Mouse (Mus musculus) liver, embryonic 13.5 days (tissue): ENCODE measurements around the gene Tpsg1. TPM values are rescaled to one million over a fixed set of nuclear protein-coding genes. Genes with fewer than 3 reads are reported as not detected.

Experiments used
- ATAC-seq: fragments of 200-750 bp; cut with Nextera tagmentation; 2 replicates; pipeline ENCODE4 v1.8.0; 2017; ENCODE audit warnings: low read depth, mild to moderate bottlenecking, moderate number of reproducible peaks, moderate library complexity
- DNase-seq: peaks from one replicate; pipeline ENCODE4 v3.0.0; 2022
- H3K27ac ChIP-seq: fragments of 300-500 bp; sonication (generic); 2 replicates; pipeline ENCODE4 v1.5.1; 2015; ENCODE audit warnings: moderate library complexity, mild to moderate bottlenecking, inconsistent platforms
- H3K27me3 ChIP-seq: fragments of 300-500 bp; sonication (generic); 2 replicates; pipeline ENCODE4 v1.6.1; 2015; ENCODE audit warnings: mild to moderate bottlenecking, inconsistent platforms
- H3K36me3 ChIP-seq: fragments of 300-500 bp; sonication (generic); 2 replicates; pipeline ENCODE4 v1.6.1; 2015; ENCODE audit warnings: mild to moderate bottlenecking, inconsistent platforms
- H3K4me1 ChIP-seq: fragments of 300-500 bp; sonication (generic); replicated peaks from 2 replicates; pipeline ENCODE4 v1.6.1; 2015; ENCODE audit warnings: inconsistent platforms
- H3K4me2 ChIP-seq: fragments of 300-500 bp; sonication (generic); 2 replicates; pipeline ENCODE4 v1.6.1; 2015; ENCODE audit warnings: inconsistent platforms, mild to moderate bottlenecking, moderate library complexity
- H3K4me3 ChIP-seq: fragments of 300-500 bp; sonication (generic); replicated peaks from 2 replicates; pipeline ENCODE4 v1.5.1; 2015; ENCODE audit warnings: mild to moderate bottlenecking, inconsistent platforms
- H3K9ac ChIP-seq: fragments of 300-500 bp; sonication (generic); 2 replicates; pipeline ENCODE4 v1.6.1; 2015; ENCODE audit warnings: mild to moderate bottlenecking, inconsistent platforms
- H3K9me3 ChIP-seq: fragments of 300-500 bp; sonication (generic); replicated peaks from 2 replicates; pipeline ENCODE4 v1.6.1; 2016; ENCODE audit warnings: inconsistent platforms
- WGBS: fragments of 180-500 bp; shearing (Covaris S2); methylation state at CpG from one replicate; pipeline ENCODE4 v1.1.7; 2015; ENCODE audit not compliant: insufficient replicate concordance; 5-methylcytosine and 5-hydroxymethylcytosine counted together
- polyA plus RNA-seq: library from polyadenylated mRNA; unstranded; fragments of >200 nt; fragmentation: Nextera tagmentation; extraction: Ambion mirVana; gene quantifications from 2 replicates; pipeline ENCODE4 v1.2.1, GENCODE M21; 2015

Gene Tpsg1
- polyA plus RNA-seq, 1 experiment from 2014 or later: 0.48 TPM

GRCm38 (mm10) chr17:25408302-25408999 lies 39.4 kb downstream of the Tpsg1 start:
- H3K27me3 ChIP-seq: no peaks in the 10 kb centered on the region
- H3K4me1 ChIP-seq: peaks cover 26% of the 10 kb centered on the region
- H3K9me3 ChIP-seq: no peaks in the 10 kb centered on the region
- H3K36me3 ChIP-seq: no peaks in the 10 kb centered on the region
- no peak overlapping the region for H3K9ac ChIP-seq
- ATAC-seq: no peak
- no peak overlapping the region for H3K4me3 ChIP-seq
- H3K4me2 ChIP-seq: no peak overlapping the region
- WGBS: 55% methylated on average over 7 of the region's 7 CpGs
- H3K27ac ChIP-seq: no peak overlapping the region
- DNase-seq: no peak

GRCm38 (mm10) chr17:25409621-25410020 lies 40.5 kb downstream of the Tpsg1 start:
- Histone ChIP-seq H3K4me3 (no peak overlapping the region), H3K9ac (no peak overlapping the region), H3K4me2 (no peak overlapping the region), H3K9me3 (no peaks in the 10 kb centered on the region), H3K27ac (no peak overlapping the region), H3K27me3 (no peaks in the 10 kb centered on the region), H3K36me3 (no peaks in the 10 kb centered on the region), H3K4me1 (peaks cover 26% of the 10 kb centered on the region)
- DNase-seq: no peak
- ATAC-seq: no peak
- WGBS: 65% methylated on average over 7 of the region's 7 CpGs

GRCm38 (mm10) chr17:25410180-25410579 lies 41.1 kb downstream of the Tpsg1 start:
- Histone ChIP-seq H3K4me3 (no peak overlapping the region), H3K27ac (no peak overlapping the region), H3K4me2 (no peak overlapping the region), H3K4me1 (peaks cover 22% of the 10 kb centered on the region), H3K9me3 (no peaks in the 10 kb centered on the region), H3K9ac (no peak overlapping the region), H3K27me3 (no peaks in the 10 kb centered on the region), H3K36me3 (no peaks in the 10 kb centered on the region)
- DNase-seq (no peak), ATAC-seq (no peak)
- 44% methylated on average over 6 of the region's 6 CpGs for WGBS

GRCm38 (mm10) chr17:25410786-25411185 lies 41.7 kb downstream of the Tpsg1 start:
- H3K27me3 ChIP-seq: no peaks in the 10 kb centered on the region
- no peak overlapping the region for H3K27ac ChIP-seq
- no peak for DNase-seq
- no peak overlapping the region for H3K4me3 ChIP-seq
- 28% methylated on average over 7 of the region's 7 CpGs for WGBS
- H3K9me3 ChIP-seq: no peaks in the 10 kb centered on the region
- H3K4me1 ChIP-seq: peaks cover 19% of the 10 kb centered on the region
- no peak for ATAC-seq
- no peak overlapping the region for H3K4me2 ChIP-seq
- H3K9ac ChIP-seq: no peak overlapping the region
- no peaks in the 10 kb centered on the region for H3K36me3 ChIP-seq

GRCm38 (mm10) chr17:25411251-25411650 lies 42.2 kb downstream of the Tpsg1 start:
- 27% methylated on average over 4 of the region's 4 CpGs for WGBS
- Histone ChIP-seq H3K4me3 (no peak overlapping the region), H3K27ac (no peak overlapping the region), H3K4me2 (no peak overlapping the region), H3K27me3 (no peaks in the 10 kb centered on the region), H3K36me3 (no peaks in the 10 kb centered on the region), H3K9me3 (no peaks in the 10 kb centered on the region), H3K4me1 (peaks cover 19% of the 10 kb centered on the region), H3K9ac (no peak overlapping the region)
- ATAC-seq: no peak
- no peak for DNase-seq

- no peak overlapping the region for H3K27ac ChIP-seq
- DNase-seq (no peak), ATAC-seq (no peak)
- WGBS: 48% methylated on average over 4 of the region's 4 CpGs
- H3K4me3 ChIP-seq: no peak overlapping the region
- H3K9ac ChIP-seq: no peak overlapping the region
- no peaks in the 10 kb centered on the region for H3K9me3 ChIP-seq
- no peaks in the 10 kb centered on the region for H3K27me3 ChIP-seq
- peaks cover 14% of the 10 kb centered on the region for H3K4me1 ChIP-seq
- H3K36me3 ChIP-seq: no peaks in the 10 kb centered on the region
- H3K4me2 ChIP-seq: no peak overlapping the region
Observed at GRCm38 (mm10) chr17:25414209-25414608, 45.1 kb downstream of the Tpsg1 start.

DNA sequence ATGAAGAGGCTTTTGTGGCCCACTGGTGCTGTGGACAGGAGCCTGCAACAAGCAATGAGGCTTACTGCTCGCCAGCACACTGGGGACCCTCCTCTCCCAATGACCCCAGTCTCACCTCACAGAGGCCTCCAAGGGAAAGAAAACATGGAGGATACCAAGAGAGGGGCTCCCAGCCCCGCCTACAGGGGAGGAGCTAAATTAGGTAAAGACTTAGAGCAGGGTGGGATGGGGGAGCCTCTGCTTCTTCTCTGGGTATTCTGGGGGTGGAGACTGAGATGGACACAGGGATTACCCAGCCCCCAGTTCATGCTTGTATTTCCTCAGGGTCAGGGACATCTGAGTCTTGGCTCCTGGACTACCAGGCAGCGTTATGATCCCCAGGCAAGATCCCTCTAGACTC lies 45.8 kb downstream of the Tpsg1 start:
- Histone ChIP-seq H3K9me3 (no peaks in the 10 kb centered on the region), H3K4me2 (no peak overlapping the region), H3K36me3 (no peaks in the 10 kb centered on the region), H3K9ac (no peak overlapping the region), H3K4me1 (peaks cover 14% of the 10 kb centered on the region), H3K4me3 (no peak overlapping the region), H3K27ac (no peak overlapping the region), H3K27me3 (no peaks in the 10 kb centered on the region)
- WGBS: 30% methylated on average over 3 of the region's 3 CpGs
- no peak for DNase-seq
- no peak for ATAC-seq

DNA sequence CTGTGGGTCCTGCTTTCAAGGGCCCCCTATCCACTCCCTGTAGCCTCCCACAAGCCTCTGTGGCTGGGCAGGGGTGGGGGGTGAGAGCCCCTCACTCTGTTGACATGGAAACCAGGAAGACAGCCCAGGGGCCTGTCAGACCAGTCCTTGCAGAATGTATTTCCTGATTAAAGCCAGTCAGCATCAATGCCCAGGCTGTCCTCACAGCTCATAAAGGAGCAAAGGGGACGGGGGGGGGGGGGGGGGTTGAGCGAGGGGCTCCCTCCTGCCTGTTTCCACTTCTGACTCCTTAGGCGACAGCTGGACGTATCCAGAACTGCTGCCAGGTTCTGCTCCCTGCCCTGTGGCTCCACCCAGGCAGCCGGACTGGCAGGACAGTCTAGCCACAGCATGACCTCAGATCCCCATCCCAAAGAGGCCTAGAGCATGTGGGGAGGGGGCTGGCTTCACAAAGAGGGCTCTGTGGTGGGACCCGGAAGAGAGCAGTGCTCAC lies 46.4 kb downstream of the Tpsg1 start:
- Histone ChIP-seq H3K4me3 (no peak overlapping the region), H3K9me3 (no peaks in the 10 kb centered on the region), H3K27me3 (no peaks in the 10 kb centered on the region), H3K27ac (no peak overlapping the region), H3K36me3 (no peaks in the 10 kb centered on the region), H3K4me1 (peaks cover 14% of the 10 kb centered on the region), H3K4me2 (no peak overlapping the region), H3K9ac (no peak overlapping the region)
- 27% methylated on average over 6 of the region's 6 CpGs for WGBS
- DNase-seq (no peak), ATAC-seq (no peak)

GRCm38 (mm10) chr17:25416219-25416618 lies 47.1 kb downstream of the Tpsg1 start:
- ATAC-seq (no peak), DNase-seq (no peak)
- H3K4me3 ChIP-seq: no peak overlapping the region
- peaks cover 14% of the 10 kb centered on the region for H3K4me1 ChIP-seq
- no peak overlapping the region for H3K4me2 ChIP-seq
- H3K9me3 ChIP-seq: no peaks in the 10 kb centered on the region
- H3K27ac ChIP-seq: no peak overlapping the region
- H3K27me3 ChIP-seq: no peaks in the 10 kb centered on the region
- no peak overlapping the region for H3K9ac ChIP-seq
- H3K36me3 ChIP-seq: no peaks in the 10 kb centered on the region
- 31% methylated on average over 3 of the region's 3 CpGs for WGBS

DNA sequence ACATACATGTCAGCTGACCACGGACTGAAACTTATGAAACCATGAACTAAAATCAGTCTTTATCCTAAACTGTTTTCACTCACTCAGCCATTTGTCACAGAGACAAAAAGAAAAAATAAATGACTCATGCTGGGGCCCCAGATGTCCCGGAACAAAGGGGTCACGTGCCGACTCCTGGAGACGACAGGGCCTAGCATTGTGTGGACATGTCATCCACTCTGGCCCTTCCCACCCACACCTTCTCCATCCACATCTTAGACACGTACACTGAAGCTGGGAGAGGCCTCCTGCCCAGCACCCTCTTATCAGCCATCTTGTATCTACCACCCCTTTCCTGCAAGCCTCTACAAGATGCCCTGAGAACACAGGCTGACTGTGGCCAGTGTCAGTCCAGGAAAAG lies 48.9 kb downstream of the Tpsg1 start:
- H3K27me3 ChIP-seq: no peaks in the 10 kb centered on the region
- no peaks in the 10 kb centered on the region for H3K9me3 ChIP-seq
- H3K36me3 ChIP-seq: no peaks in the 10 kb centered on the region
- 58% methylated on average over 6 of the region's 6 CpGs for WGBS
- ATAC-seq (no peak), DNase-seq (no peak)
- H3K4me1 ChIP-seq: peaks cover 14% of the 10 kb centered on the region
- H3K4me3 ChIP-seq: no peak overlapping the region
- no peak overlapping the region for H3K4me2 ChIP-seq
- no peak overlapping the region for H3K9ac ChIP-seq
- no peak overlapping the region for H3K27ac ChIP-seq

- ATAC-seq (no peak), DNase-seq (no peak)
- no peaks in the 10 kb centered on the region for H3K36me3 ChIP-seq
- peaks cover 14% of the 10 kb centered on the region for H3K4me1 ChIP-seq
- no peaks in the 10 kb centered on the region for H3K27me3 ChIP-seq
- H3K4me3 ChIP-seq: no peak overlapping the region
- no peaks in the 10 kb centered on the region for H3K9me3 ChIP-seq
- H3K9ac ChIP-seq: no peak overlapping the region
- no peak overlapping the region for H3K4me2 ChIP-seq
- 49% methylated on average over 9 of the region's 9 CpGs for WGBS
- H3K27ac ChIP-seq: no peak overlapping the region
Observed at GRCm38 (mm10) chr17:25418926-25419325, 49.9 kb downstream of the Tpsg1 start.

DNA sequence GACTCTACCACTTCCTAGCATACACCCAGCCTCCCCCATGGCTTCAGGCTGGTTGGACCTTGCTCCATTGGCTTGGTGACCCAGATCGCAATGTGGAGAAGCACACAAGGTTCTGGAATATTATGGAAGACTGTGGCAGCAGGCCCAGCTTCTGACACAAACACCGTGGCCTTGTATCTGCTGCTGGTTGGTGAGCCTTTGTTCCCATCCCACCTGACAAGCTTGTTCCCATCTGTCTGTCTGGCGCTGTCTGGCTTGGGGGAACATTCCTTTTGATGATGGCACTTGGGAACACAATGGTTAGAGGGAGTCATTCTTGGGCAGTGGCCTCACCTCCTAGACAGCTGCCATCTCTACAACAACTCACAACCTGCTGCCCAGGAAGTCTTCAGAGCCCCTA lies 51.9 kb downstream of the Tpsg1 start:
- Histone ChIP-seq H3K27me3 (no peaks in the 10 kb centered on the region), H3K9ac (no peak overlapping the region), H3K36me3 (no peaks in the 10 kb centered on the region), H3K4me2 (no peak overlapping the region), H3K4me1 (peaks cover 8% of the 10 kb centered on the region), H3K27ac (no peak overlapping the region), H3K9me3 (no peaks in the 10 kb centered on the region), H3K4me3 (no peak overlapping the region)
- DNase-seq: no peak
- ATAC-seq: no peak
- WGBS: 68% methylated on average over 3 of the region's 3 CpGs
